Mouse (Mus musculus) cerebellum, adult 9-10 months (tissue): ENCODE measurements around the gene Gsk3a.

Source experiments
- DNase-seq: peaks from one replicate; pipeline ENCODE4 v3.0.0; 2022

The Gsk3a gene

GRCm38 (mm10) chr7:25219756-25220456 is 17.7 kb downstream of the Gsk3a start:
- peak; percentile 98 for DNase-seq

- no peak for DNase-seq
Measured at GRCm38 (mm10) chr7:25219416-25219750, 18.3 kb downstream of the Gsk3a start.

GRCm38 (mm10) chr7:25218705-25219415 is 18.8 kb downstream of the Gsk3a start:
- DNase-seq, result peak; percentile 60

GRCm38 (mm10) chr7:25217653-25218395 is 19.8 kb downstream of the Gsk3a start:
- DNase-seq, result peak; percentile 58

GRCm38 (mm10) chr7:25214172-25214571 is 23.5 kb downstream of the Gsk3a start:
- no peak for DNase-seq

- DNase-seq, result no peak
Measured at GRCm38 (mm10) chr7:25213099-25213498, 24.6 kb downstream of the Gsk3a start.

GRCm38 (mm10) chr7:25210482-25210881 is 27.2 kb downstream of the Gsk3a start:
- DNase-seq, result no peak

- DNase-seq, result no peak
Measured at GRCm38 (mm10) chr7:25209161-25209622, 28.5 kb downstream of the Gsk3a start.

GRCm38 (mm10) chr7:25206094-25206830 is 31.4 kb downstream of the Gsk3a start:
- peak; percentile 67 for DNase-seq

- DNase-seq, result no peak
Measured at GRCm38 (mm10) chr7:25205355-25206093, 32.1 kb downstream of the Gsk3a start.

- no peak for DNase-seq
Measured at GRCm38 (mm10) chr7:25203624-25204023, 34.0 kb downstream of the Gsk3a start.

GRCm38 (mm10) chr7:25197384-25198018 is 40.1 kb downstream of the Gsk3a start:
- no peak for DNase-seq

GRCm38 (mm10) chr7:25196107-25196506 is 41.5 kb downstream of the Gsk3a start:
- DNase-seq, result no peak

GRCm38 (mm10) chr7:25195148-25195547 is 42.5 kb downstream of the Gsk3a start:
- DNase-seq, result no peak

- DNase-seq, result no peak
Measured at GRCm38 (mm10) chr7:25192110-25192509, 45.5 kb downstream of the Gsk3a start.

GRCm38 (mm10) chr7:25190806-25191205 is 46.8 kb downstream of the Gsk3a start:
- DNase-seq, result no peak

GRCm38 (mm10) chr7:25187662-25188650 is 49.7 kb downstream of the Gsk3a start:
- peak; percentile 91 for DNase-seq

- no peak for DNase-seq
Measured at GRCm38 (mm10) chr7:25184091-25184490, 53.6 kb downstream of the Gsk3a start.

- no peak for DNase-seq
Measured at GRCm38 (mm10) chr7:25181814-25182213, 55.8 kb downstream of the Gsk3a start.

GRCm38 (mm10) chr7:25181331-25181790 is 56.3 kb downstream of the Gsk3a start:
- DNase-seq, result peak; percentile 61
